ENCODE assay signal across 7 mouse cellular contexts in genomic region chr4:154961226-154961738, GRCm38 (mm10). TPM values are rescaled to one million over a fixed set of nuclear protein-coding genes. Genes with fewer than 3 reads are reported as not detected.
DNase-seq lines count a peak whose midpoint lies in the region; ATAC-seq and TF ChIP-seq lines count a peak whose summit lies in the region.

No protein-coding gene starts in this region.

- peaks cover 24 to 46% of the 10 kb centered on the region in 2 experiments for H3K4me1 ChIP-seq in heart, embryonic 14.5 days (ENCODE audit: control insufficient read depth in 2 of 2, insufficient read depth in 2 of 2, low read length in 2 of 2)
- H3K4me1 ChIP-seq in limb, embryonic 11.5 days (ENCODE audit: control insufficient read depth, insufficient read depth, low read length) = peaks cover 44% of the 10 kb centered on the region
- H3K4me1 ChIP-seq in midbrain, postnatal 0 days (ENCODE audit: insufficient read depth, low read length) = peaks cover 32% of the 10 kb centered on the region; the same call in 1 of the 2 replicates

- H3K27ac ChIP-seq in heart, embryonic 14.5 days (replicated peaks in 1 of 2; ENCODE audit: control insufficient read depth in 1 of 2, insufficient read depth in 1 of 2, low read depth in 2 of 2, low read length in 2 of 2) = no peak overlapping the region
- no peak overlapping the region for H3K27ac ChIP-seq in limb, embryonic 11.5 days (replicated peaks; ENCODE audit: low read depth, low read length)
- H3K27ac ChIP-seq in midbrain, postnatal 0 days (ENCODE audit: low read depth, low read length) = peak overlapping the region; percentile 71

- H3K36me3 ChIP-seq in heart, embryonic 14.5 days (ENCODE audit: control insufficient read depth, insufficient read depth, low read length) = peaks cover 4% of the 10 kb centered on the region; the same call in 1 of the 2 replicates
- peaks cover 2% of the 10 kb centered on the region; the same call in 1 of the 2 replicates for H3K36me3 ChIP-seq in limb, embryonic 11.5 days (ENCODE audit: control insufficient read depth, insufficient read depth, low read length)
- H3K36me3 ChIP-seq in midbrain, postnatal 0 days (ENCODE audit: insufficient read depth, low read length) = no peaks in the 10 kb centered on the region

- H3K4me2 ChIP-seq in heart, embryonic 14.5 days (ENCODE audit: low read length) = peak overlapping the region; percentile 71
- peak overlapping the region; percentile 51 for H3K4me2 ChIP-seq in limb, embryonic 11.5 days (ENCODE audit: low read depth, severe bottlenecking)
- peak overlapping the region; percentile 92 for H3K4me2 ChIP-seq in midbrain, postnatal 0 days (ENCODE audit: low read depth, low read length, poor library complexity, severe bottlenecking)

- peak overlapping the region; percentile 38 to 50 for H3K4me3 ChIP-seq in heart, embryonic 14.5 days (ENCODE audit: control insufficient read depth in 1 of 2, insufficient read depth in 1 of 2, low read depth in 1 of 2, low read length in 2 of 2)
- H3K4me3 ChIP-seq in limb, embryonic 11.5 days (ENCODE audit: low read depth, low read length) = peak overlapping the region; percentile 37
- H3K4me3 ChIP-seq in midbrain, postnatal 0 days (ENCODE audit: low read depth, low read length) = peak overlapping the region; percentile 76

- no peak for ATAC-seq in heart, embryonic 14.5 days (ENCODE audit: insufficient number of reproducible peaks, insufficient read depth, low FRiP score, low read depth)
- no peak for ATAC-seq in limb, embryonic 11.5 days (ENCODE audit: insufficient number of reproducible peaks, low FRiP score, low TSS enrichment, low read depth)
- ATAC-seq in midbrain, postnatal 0 days (ENCODE audit: low FRiP score) = no peak

- H3K9ac ChIP-seq in heart, embryonic 14.5 days (ENCODE audit: low read length) = peak overlapping the region; percentile 66
- H3K9ac ChIP-seq in limb, embryonic 11.5 days (ENCODE audit: low read length) = peak overlapping the region; percentile 47; the same call in 1 of the 2 replicates
- peak overlapping the region; percentile 73 for H3K9ac ChIP-seq in midbrain, postnatal 0 days (replicated peaks; ENCODE audit: low read length, poor library complexity, severe bottlenecking)

- under 1% methylated on average over 47 of the region's 47 CpGs for WGBS in heart, embryonic 14.5 days
- under 1% methylated on average over 35 of the region's 47 CpGs for WGBS in limb, embryonic 11.5 days
- WGBS in midbrain, postnatal 0 days = under 1% methylated on average over 35 of the region's 47 CpGs

- TF ChIP-seq CTCF in midbrain, postnatal 0 days (IDR thresholded peaks at IDR 0.05) = 0 out of 2 replicates have a peak, but pooled peaks have one; percentile 34

- H3K27me3 ChIP-seq in heart, embryonic 14.5 days (ENCODE audit: control insufficient read depth, insufficient read depth, low read length) = peaks cover 71% of the 10 kb centered on the region
- peaks cover 58% of the 10 kb centered on the region for H3K27me3 ChIP-seq in limb, embryonic 11.5 days (ENCODE audit: control insufficient read depth, insufficient read depth, low read length)
- H3K27me3 ChIP-seq in midbrain, postnatal 0 days (ENCODE audit: insufficient read depth, low read length) = no peaks in the 10 kb centered on the region

- DNase-seq in spleen, adult 18-20 months = peak; percentile 50 to 66
- DNase-seq in spleen, adult 12 weeks (ENCODE audit: low spot score) = no peak
- peak; percentile 45 to 51 for DNase-seq in cerebellum, postnatal 14 days
- peak; percentile 66 for DNase-seq in limb, embryonic 11.5 days (ENCODE audit: low spot score)
- peak; percentile 24 for DNase-seq in midbrain, postnatal 0 days (ENCODE audit: low spot score)
- peak; percentile 62 to 68 for DNase-seq in thymus, postnatal 36 days

- no peaks in the 10 kb centered on the region for H3K9me3 ChIP-seq in heart, embryonic 14.5 days (ENCODE audit: control insufficient read depth, low read length)
- no peaks in the 10 kb centered on the region for H3K9me3 ChIP-seq in limb, embryonic 11.5 days (ENCODE audit: control insufficient read depth, low read length)
- H3K9me3 ChIP-seq in midbrain, postnatal 0 days (ENCODE audit: low read length) = no peaks in the 10 kb centered on the region

RNA-seq across cellular contexts. Expression of gene Hes5, which starts 0.6 kb away (rescaled TPM):
- polyA plus RNA-seq in heart, embryonic 14.5 days (2014; fragmentation: Nextera tagmentation; extraction: Ambion mirVana) = 0.24 and 0.47 TPM in 2 replicates
- polyA plus RNA-seq in limb, embryonic 11.5 days (2014; fragmentation: Nextera tagmentation; extraction: Ambion mirVana) = 0.49 and 0.60 TPM in 2 replicates
- total RNA-seq in midbrain, postnatal 0 days (2014; rRNA removed) = 111 and 115 TPM in 2 replicates
- 165 and 180 TPM in 2 replicates for polyA plus RNA-seq in midbrain, postnatal 0 days (2015; fragmentation: Nextera tagmentation; extraction: Ambion mirVana)

RNA-seq across cellular contexts. Expression of gene Pank4, which starts 2.6 kb away (rescaled TPM):
- polyA plus RNA-seq in heart, embryonic 14.5 days (2014; fragmentation: Nextera tagmentation; extraction: Ambion mirVana) = 41.4 and 42.1 TPM in 2 replicates
- 50.0 and 51.4 TPM in 2 replicates for polyA plus RNA-seq in limb, embryonic 11.5 days (2014; fragmentation: Nextera tagmentation; extraction: Ambion mirVana)
- total RNA-seq in midbrain, postnatal 0 days (2014; rRNA removed) = 36.7 and 39.8 TPM in 2 replicates
- polyA plus RNA-seq in midbrain, postnatal 0 days (2015; fragmentation: Nextera tagmentation; extraction: Ambion mirVana) = 27.3 and 28.8 TPM in 2 replicates

RNA-seq across cellular contexts. Expression of gene Tnfrsf14, which starts 32.9 kb away (rescaled TPM):
- polyA plus RNA-seq in heart, embryonic 14.5 days (2014; fragmentation: Nextera tagmentation; extraction: Ambion mirVana) = 0.46 and 1.2 TPM in 2 replicates
- 0.77 and 1.3 TPM in 2 replicates for polyA plus RNA-seq in limb, embryonic 11.5 days (2014; fragmentation: Nextera tagmentation; extraction: Ambion mirVana)
- 1.1 and 2.3 TPM in 2 replicates for total RNA-seq in midbrain, postnatal 0 days (2014; rRNA removed)
- polyA plus RNA-seq in midbrain, postnatal 0 days (2015; fragmentation: Nextera tagmentation; extraction: Ambion mirVana) = not detected in 2 replicates

Comparison
In these comparisons a context has a peak if more than half of its experiments do, and no peak if none do; other contexts are left out.
1. RNA of gene Hes5, which starts 0.6 kb away (polyA plus RNA-seq): 165 to 180 TPM in midbrain, postnatal 0 days; 0.49 to 0.60 TPM in limb, embryonic 11.5 days and 0.24 to 0.47 TPM in heart, embryonic 14.5 days; every median in the first group is over 100 times any median in the second.
2. Peak in every context shown above with its lines, with median percentiles within 50 percentile points of each other: H3K4me2 ChIP-seq, H3K4me3 ChIP-seq and H3K9ac ChIP-seq.